Mouse (Mus musculus): ENCODE measurements at regions not wholly inside any gene's neighbourhood (a gene's known extent, or its start where the extent isn't known, plus 50 kb on each side); places are given as distances from the start of the nearest gene placed in this dataset.

DNA sequence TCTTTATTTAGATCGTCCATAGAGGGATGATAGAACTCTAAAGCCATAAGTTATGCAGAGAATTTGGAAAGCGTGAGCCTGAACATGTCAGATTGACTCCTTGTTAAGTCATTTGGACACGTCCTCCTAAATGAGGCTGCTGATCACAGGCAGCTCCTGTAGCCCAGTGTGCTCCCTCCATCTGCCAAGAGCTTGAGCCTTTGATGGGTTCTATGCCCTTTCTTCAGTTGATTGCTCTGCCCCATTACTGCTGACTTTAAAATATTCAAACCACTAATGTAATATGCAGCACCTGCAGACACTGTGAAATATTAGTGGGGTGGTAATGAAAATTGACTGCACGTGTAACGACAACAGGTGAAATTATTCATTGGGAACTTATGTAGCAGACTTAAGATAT, 874.6 kb upstream of the Lcorl start:
- DNase-seq (ENCODE audit: low spot score) (no peak), ATAC-seq (ENCODE audit: low FRiP score, low TSS enrichment) (no peak)
- H3K9me3 ChIP-seq (ENCODE audit: control insufficient read depth, low read length) = no peaks in the 10 kb centered on the region
- TF ChIP-seq EP300 (optimal IDR thresholded peaks at IDR 0.05) = no peak
- TF ChIP-seq CTCF (IDR thresholded peaks at IDR 0.05; ENCODE audit: low read depth) = no peak
- H3K4me3 ChIP-seq (ENCODE audit: low read depth, low read length) = no peak overlapping the region
- H3K4me1 ChIP-seq (replicated peaks; ENCODE audit: control insufficient read depth, insufficient read depth) = no peaks in the 10 kb centered on the region
- no peak overlapping the region for H3K27ac ChIP-seq (replicated peaks)
- no peaks in the 10 kb centered on the region for H3K36me3 ChIP-seq (ENCODE audit: control insufficient read depth, insufficient read depth, low read length)
- no peak overlapping the region for H3K9ac ChIP-seq (ENCODE audit: low read length)
- WGBS = 71% methylated on average over 5 of the region's 5 CpGs
- H3K27me3 ChIP-seq (ENCODE audit: control insufficient read depth, insufficient read depth, low read length) = no peaks in the 10 kb centered on the region
- H3K4me2 ChIP-seq (replicated peaks; ENCODE audit: low read depth) = no peak overlapping the region

DNA sequence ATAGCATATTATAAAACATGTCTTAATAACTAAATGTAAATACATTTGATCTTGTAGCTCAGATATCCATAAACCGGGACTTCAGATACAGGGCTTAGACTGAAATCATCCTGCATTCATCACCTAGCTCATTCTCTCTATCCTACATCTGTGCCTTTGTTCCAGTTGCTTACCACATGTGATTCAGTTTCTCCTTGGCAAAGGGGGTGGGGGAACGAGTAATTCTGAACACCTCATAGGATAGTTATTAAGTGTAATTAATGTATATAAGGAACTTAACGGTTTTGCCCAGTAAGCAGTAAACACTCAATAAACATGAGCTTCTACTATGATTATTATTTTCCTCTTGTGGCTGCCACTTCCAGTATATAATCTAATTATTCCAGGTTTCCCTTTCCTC, 873.9 kb upstream of the Lcorl start:
- H3K4me3 ChIP-seq (ENCODE audit: low read depth, low read length) = no peak overlapping the region
- H3K27ac ChIP-seq (replicated peaks) = no peak overlapping the region
- TF ChIP-seq CTCF (IDR thresholded peaks at IDR 0.05; ENCODE audit: low read depth) (no peak), EP300 (optimal IDR thresholded peaks at IDR 0.05) (no peak)
- no peak overlapping the region for H3K9ac ChIP-seq (ENCODE audit: low read length)
- ATAC-seq (ENCODE audit: low FRiP score, low TSS enrichment) = no peak
- no peaks in the 10 kb centered on the region for H3K4me1 ChIP-seq (replicated peaks; ENCODE audit: control insufficient read depth, insufficient read depth)
- DNase-seq (ENCODE audit: low spot score) = no peak
- H3K4me2 ChIP-seq (replicated peaks; ENCODE audit: low read depth) = no peak overlapping the region
- H3K36me3 ChIP-seq (ENCODE audit: control insufficient read depth, insufficient read depth, low read length) = no peaks in the 10 kb centered on the region
- H3K27me3 ChIP-seq (ENCODE audit: control insufficient read depth, insufficient read depth, low read length) = no peaks in the 10 kb centered on the region
- WGBS = 80% methylated on average over 3 of the region's 3 CpGs
- H3K9me3 ChIP-seq (ENCODE audit: control insufficient read depth, low read length) = no peaks in the 10 kb centered on the region

DNA sequence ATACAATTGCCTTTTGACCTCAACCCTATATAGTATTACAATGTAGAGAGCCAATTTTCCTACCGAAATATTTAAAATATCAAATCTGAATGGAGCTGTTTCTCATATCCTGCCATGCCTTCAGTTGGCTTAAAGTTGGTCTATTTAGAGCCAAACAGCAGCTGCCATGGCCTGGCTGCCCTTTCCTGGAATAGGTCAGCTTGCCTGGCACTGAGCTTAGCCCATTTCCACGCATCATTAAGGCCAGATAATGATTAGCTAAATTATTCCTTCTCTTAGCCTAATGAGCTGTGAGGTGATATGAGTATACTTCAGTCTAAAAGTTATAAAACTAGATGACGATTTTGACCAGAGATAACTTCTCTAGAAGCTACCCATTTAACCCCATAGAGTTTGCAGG, 852.2 kb upstream of the Lcorl start:
- no peak for DNase-seq (ENCODE audit: low spot score)
- Histone ChIP-seq H3K9me3 (ENCODE audit: control insufficient read depth, low read length) (no peaks in the 10 kb centered on the region), H3K4me2 (replicated peaks; ENCODE audit: low read depth) (no peak overlapping the region), H3K27me3 (ENCODE audit: control insufficient read depth, insufficient read depth, low read length) (no peaks in the 10 kb centered on the region), H3K9ac (ENCODE audit: low read length) (no peak overlapping the region), H3K36me3 (ENCODE audit: control insufficient read depth, insufficient read depth, low read length) (no peaks in the 10 kb centered on the region), H3K4me3 (ENCODE audit: low read depth, low read length) (no peak overlapping the region), H3K27ac (replicated peaks) (no peak overlapping the region), H3K4me1 (replicated peaks; ENCODE audit: control insufficient read depth, insufficient read depth) (no peaks in the 10 kb centered on the region)
- ATAC-seq (ENCODE audit: low FRiP score, low TSS enrichment) = no peak
- WGBS = 76% methylated on average over 3 of the region's 3 CpGs
- TF ChIP-seq EP300 (optimal IDR thresholded peaks at IDR 0.05) (no peak), CTCF (IDR thresholded peaks at IDR 0.05; ENCODE audit: low read depth) (no peak)

DNA sequence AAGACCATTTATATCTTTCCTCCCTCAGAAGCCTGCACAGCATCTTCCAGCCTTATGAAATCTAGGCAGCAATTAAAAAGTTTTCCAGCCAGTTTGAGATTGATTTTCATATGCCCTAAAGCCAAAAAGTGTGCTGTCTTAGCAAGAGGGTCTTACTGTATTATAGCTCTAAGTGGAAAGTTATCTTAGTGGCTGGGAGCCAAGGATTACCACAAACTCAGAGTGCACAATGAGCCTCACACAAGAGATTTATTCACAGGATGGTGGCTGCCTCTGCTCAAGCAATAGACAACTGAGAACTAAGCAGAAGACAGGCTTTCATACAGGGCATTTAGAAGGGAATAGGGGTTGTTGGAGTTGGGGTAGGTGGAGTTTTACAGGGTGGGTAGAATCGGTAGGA, 850.4 kb upstream of the Lcorl start:
- ATAC-seq (ENCODE audit: low FRiP score, low TSS enrichment) (no peak), DNase-seq (ENCODE audit: low spot score) (no peak)
- WGBS = 80% methylated on average over 1 of the region's 1 CpGs
- H3K27me3 ChIP-seq (ENCODE audit: control insufficient read depth, insufficient read depth, low read length) = no peaks in the 10 kb centered on the region
- TF ChIP-seq CTCF (IDR thresholded peaks at IDR 0.05; ENCODE audit: low read depth) (no peak), EP300 (optimal IDR thresholded peaks at IDR 0.05) (no peak)
- H3K27ac ChIP-seq (replicated peaks) = no peak overlapping the region
- H3K4me3 ChIP-seq (ENCODE audit: low read depth, low read length) = no peak overlapping the region
- H3K4me2 ChIP-seq (replicated peaks; ENCODE audit: low read depth) = no peak overlapping the region
- no peak overlapping the region for H3K9ac ChIP-seq (ENCODE audit: low read length)
- H3K4me1 ChIP-seq (replicated peaks; ENCODE audit: control insufficient read depth, insufficient read depth) = no peaks in the 10 kb centered on the region
- no peaks in the 10 kb centered on the region for H3K9me3 ChIP-seq (ENCODE audit: control insufficient read depth, low read length)
- H3K36me3 ChIP-seq (ENCODE audit: control insufficient read depth, insufficient read depth, low read length) = no peaks in the 10 kb centered on the region

- no peak for ATAC-seq (ENCODE audit: low FRiP score, low TSS enrichment)
- H3K36me3 ChIP-seq (ENCODE audit: control insufficient read depth, insufficient read depth, low read length) = no peaks in the 10 kb centered on the region
- DNase-seq (ENCODE audit: low spot score) = no peak
- H3K27me3 ChIP-seq (ENCODE audit: control insufficient read depth, insufficient read depth, low read length) = no peaks in the 10 kb centered on the region
- no peak overlapping the region for H3K27ac ChIP-seq (replicated peaks)
- no peaks in the 10 kb centered on the region for H3K9me3 ChIP-seq (ENCODE audit: control insufficient read depth, low read length)
- 90% methylated on average over 5 of the region's 5 CpGs for WGBS
- H3K4me3 ChIP-seq (ENCODE audit: low read depth, low read length) = no peak overlapping the region
- no peak overlapping the region for H3K9ac ChIP-seq (ENCODE audit: low read length)
- TF ChIP-seq EP300 (optimal IDR thresholded peaks at IDR 0.05) (no peak), CTCF (IDR thresholded peaks at IDR 0.05; ENCODE audit: low read depth) (no peak)
- H3K4me2 ChIP-seq (replicated peaks; ENCODE audit: low read depth) = no peak overlapping the region
- H3K4me1 ChIP-seq (replicated peaks; ENCODE audit: control insufficient read depth, insufficient read depth) = no peaks in the 10 kb centered on the region
These were observed 849.6 kb upstream of the Lcorl start for GRCm38 (mm10) chr5:46707021-46707420.

- ATAC-seq (ENCODE audit: low FRiP score, low TSS enrichment) = peak; percentile 79
These were observed 820.6 kb upstream of the Lcorl start for GRCm38 (mm10) chr5:46678007-46678406.

More at GRCm38 (mm10) chr5:46678007-46678406, 820.6 kb upstream of the Lcorl start:
- H3K4me1 ChIP-seq (replicated peaks; ENCODE audit: control insufficient read depth, insufficient read depth) = no peaks in the 10 kb centered on the region
- no peaks in the 10 kb centered on the region for H3K9me3 ChIP-seq (ENCODE audit: control insufficient read depth, low read length)
- no peaks in the 10 kb centered on the region for H3K36me3 ChIP-seq (ENCODE audit: control insufficient read depth, insufficient read depth, low read length)
- DNase-seq (ENCODE audit: low spot score) = no peak
- H3K9ac ChIP-seq (ENCODE audit: low read length) = no peak overlapping the region
- H3K27ac ChIP-seq (replicated peaks) = no peak overlapping the region
- TF ChIP-seq CTCF (IDR thresholded peaks at IDR 0.05; ENCODE audit: low read depth) (no peak), EP300 (optimal IDR thresholded peaks at IDR 0.05) (no peak)
- H3K4me2 ChIP-seq (replicated peaks; ENCODE audit: low read depth) = no peak overlapping the region
- H3K4me3 ChIP-seq (ENCODE audit: low read depth, low read length) = no peak overlapping the region
- no peaks in the 10 kb centered on the region for H3K27me3 ChIP-seq (ENCODE audit: control insufficient read depth, insufficient read depth, low read length)

Data from stomach, postnatal 0 days (tissue).